Mouse (Mus musculus) ovary, adult 18-20 months (tissue): Measurements from ENCODE around the gene Gars.
A peak's percentile ranks its signal among the peaks of the same experiment; 100 is the strongest.

Experiments
- DNase-seq: peaks from one replicate; pipeline ENCODE4 v3.0.0; 2022; ENCODE audit warnings: low spot score, mixed read lengths

Gene Gars

DNA sequence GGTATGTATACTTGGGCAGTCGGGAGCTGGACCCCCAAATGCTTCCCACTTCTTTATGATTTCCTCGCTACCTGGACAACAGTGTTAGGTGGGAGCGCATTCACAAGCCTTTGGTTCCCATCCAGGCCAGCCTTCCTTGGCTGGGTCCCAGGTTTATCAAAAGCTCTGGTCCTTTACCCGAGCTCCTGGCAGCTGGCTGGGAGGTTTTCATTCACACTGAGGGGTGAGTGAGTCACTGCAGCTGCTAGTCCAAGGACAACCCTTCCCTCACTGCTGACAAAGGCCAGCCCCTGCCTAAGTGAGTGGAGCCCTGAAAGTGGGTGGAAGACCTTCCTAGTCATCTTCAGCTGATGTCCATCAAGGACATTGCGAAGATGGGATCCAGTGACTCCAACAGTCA is 60.2 kb downstream of the Gars start:
- peak; percentile 75 for DNase-seq

DNA sequence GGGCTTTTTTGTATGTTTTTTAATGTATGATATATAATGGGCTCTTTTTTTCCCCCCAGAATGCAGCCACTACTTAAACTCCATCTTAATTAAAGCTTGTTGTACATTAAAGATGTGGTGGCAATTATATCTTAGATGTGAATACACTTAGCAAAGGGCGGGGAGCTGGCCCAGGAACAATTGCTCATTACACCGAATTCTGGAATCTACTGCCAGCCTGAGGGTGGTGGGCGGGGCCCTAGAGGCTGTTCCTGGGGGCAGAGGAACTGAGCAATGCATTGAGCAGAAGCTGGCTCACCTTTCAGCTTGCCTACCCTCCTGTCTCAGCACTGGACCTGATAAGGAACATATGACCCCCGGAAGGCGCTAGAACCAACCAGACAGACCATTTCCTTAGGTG is 60.8 kb downstream of the Gars start:
- no peak for DNase-seq

DNA sequence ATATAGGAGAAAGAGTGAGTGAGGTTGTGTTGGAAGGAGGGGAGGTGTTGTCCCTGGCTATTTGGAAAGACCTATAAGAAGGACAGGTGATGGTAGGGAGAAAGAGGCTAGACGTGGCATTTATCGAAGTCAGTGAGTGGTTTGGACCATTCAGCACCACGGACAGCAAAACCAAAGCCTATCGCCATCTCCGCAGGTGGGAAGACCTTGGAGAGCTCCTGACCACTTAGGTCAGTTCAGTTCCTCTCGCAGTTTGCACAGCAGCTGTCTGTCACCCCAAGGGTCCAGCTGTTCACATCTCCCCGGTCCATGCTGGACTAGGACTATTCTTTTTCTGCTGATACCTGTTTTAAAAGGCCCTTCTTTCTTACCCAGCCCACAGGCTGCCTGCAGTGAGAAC is 70.6 kb downstream of the Gars start:
- DNase-seq, result no peak

DNA sequence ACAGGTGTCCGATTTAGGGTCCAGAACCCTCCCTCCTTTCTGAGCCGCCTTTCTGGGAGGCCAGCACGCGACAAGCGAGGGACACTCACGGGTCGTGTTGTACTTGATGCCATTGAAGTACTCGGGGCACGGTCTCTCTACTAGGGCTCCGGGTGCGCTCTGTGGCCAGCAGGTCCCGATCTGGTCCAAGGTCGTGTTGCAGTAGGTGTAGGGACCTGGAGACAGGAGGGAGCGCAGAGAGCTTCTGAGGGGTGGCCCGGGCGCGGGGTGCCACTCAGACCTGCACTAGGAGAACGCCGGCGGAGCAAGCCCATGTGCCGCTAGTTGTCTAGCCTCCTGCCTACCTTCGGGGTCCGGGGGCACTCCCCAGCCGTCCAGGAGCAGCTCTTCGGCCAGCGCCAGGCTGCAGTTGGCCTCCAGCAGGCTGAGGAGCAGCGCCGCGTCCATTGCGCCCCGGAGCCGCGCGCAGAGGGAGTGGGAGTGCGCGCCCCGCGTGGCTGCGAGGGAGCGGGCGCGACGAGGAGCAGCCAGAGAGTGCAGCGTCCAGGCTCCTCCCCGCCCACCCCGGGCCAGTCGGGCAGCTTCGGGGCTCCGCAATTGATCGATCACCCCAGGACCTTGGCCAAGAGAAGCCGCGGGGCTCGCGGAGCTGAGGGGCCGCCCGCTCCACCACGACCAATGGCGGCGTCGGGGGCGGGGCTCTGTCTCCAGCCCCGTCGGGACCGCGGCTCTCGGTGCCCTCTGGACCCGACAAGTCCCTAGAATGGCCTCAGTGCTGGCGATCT is 79.7 kb downstream of the Gars start:
- no peak for DNase-seq

DNA sequence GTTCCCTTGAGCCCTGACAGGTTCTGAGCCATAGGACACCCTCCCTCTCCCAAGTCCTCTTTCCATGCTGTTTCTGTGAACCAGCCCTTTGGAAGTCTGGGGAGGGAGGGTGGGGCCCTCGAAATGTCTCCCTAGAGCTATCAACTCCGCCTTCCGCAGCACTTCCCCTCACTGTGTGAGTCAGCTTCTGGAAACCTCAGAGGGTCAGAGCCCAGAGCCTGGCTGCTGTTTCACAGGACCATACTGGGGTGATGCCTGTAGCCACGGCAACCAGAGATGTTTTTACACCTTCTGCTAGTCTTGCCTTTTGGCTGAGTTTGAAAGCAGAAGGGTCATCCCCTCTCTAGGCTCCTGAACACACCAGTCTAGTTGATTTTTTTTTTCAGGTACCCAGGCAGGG is 85.2 kb downstream of the Gars start:
- no peak for DNase-seq

DNA sequence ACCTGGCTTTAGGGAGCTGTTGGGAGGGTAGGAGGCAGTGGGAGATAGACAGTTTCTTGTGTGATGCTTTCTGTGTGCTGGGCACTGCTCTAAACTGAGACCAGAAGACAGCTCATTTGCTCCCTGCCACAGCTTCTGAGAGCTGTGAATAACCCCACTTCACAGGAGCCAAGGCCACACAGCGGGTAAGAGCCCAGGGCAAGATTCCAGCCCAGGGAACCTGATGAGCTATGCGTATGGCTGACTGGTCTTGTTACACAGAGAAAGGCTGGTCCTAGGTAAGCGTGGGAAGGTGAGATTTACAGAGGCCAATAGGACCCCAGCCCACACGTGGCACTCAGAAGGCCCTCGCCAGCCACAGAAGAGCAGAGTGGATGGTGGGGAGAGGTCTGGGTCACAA is 88.8 kb downstream of the Gars start:
- DNase-seq, result no peak

DNA sequence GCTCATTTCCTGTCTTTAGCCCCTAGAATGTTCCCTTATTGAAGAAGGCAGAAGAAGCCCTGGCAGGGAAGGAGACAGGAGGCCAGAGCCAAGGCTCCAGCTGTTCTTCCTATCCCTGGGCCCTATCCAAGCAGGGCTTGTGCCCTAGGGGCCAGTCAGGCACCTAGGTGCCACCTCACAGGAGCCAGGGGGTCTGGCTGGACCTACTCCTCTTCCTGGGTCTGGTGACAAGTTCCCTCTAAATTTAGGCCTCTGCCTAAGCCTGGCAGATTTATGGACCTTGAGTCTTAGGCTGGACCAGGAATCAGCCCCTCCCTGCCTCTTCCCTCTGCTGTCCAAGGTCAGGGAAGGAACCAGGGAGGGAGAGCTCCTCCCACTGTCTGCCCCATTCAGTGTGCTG is 90.6 kb downstream of the Gars start:
- DNase-seq, result peak; percentile 13
